Mouse (Mus musculus) embryo, embryonic 11 days (tissue): Measurements from ENCODE around the gene Gja5.

Experiments used
- DNase-seq: peaks from one replicate; pipeline ENCODE4 v3.0.0-alpha.2; 2015

The Gja5 gene

DNA sequence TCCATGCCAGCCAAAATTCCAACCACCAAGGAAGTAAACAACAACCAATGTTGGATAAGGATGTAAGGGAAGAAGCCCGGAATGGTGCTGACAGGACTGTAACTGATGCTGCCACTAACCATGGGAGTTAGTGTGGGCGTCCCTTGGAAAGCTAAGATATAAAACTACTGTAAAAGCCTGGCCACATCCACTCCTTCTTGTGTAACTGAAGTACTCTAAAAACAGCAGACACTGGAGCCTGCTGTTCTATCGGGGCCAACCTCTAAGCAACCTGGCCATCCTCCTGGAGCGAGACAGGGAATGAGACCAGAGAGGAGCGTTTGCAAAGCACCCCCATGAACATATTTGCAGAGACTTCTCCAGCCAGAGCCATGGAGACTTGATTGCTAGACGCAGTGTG, 213.0 kb downstream of the Gja5 start:
- no peak for DNase-seq

GRCm38 (mm10) chr3:97118313-97118712, 213.8 kb downstream of the Gja5 start:
- no peak for DNase-seq

- peak; percentile 48 for DNase-seq
These were observed 219.7 kb downstream of the Gja5 start for GRCm38 (mm10) chr3:97124193-97124592.
